Mouse (Mus musculus): Measurements from ENCODE around the gene Cap1. TPM values are rescaled to one million over a fixed set of nuclear protein-coding genes. Genes with fewer than 3 reads are reported as not detected.
A peak's percentile ranks its signal among the peaks of the same experiment; 100 is the strongest.

The Cap1 gene
- polyA plus RNA-seq, 1 experiment from 2014 or later = 678 TPM

- peak overlapping the region; percentile 96; the same call in 1 of the 2 replicates for H3K27ac ChIP-seq
- 82% methylated on average over 4 of the region's 4 CpGs for WGBS (ENCODE audit: missing documents)
- H3K79me2 ChIP-seq (ENCODE audit: inconsistent target) = peaks cover 98% of the 10 kb centered on the region
- peaks cover 19% of the 10 kb centered on the region; the same call in 1 of the 2 replicates for H3K36me3 ChIP-seq (ENCODE audit: inconsistent target)
- H3K4me3 ChIP-seq (ENCODE audit: inconsistent target) = no peak overlapping the region
These were observed 12.3 kb downstream of the Cap1 start for GRCm38 (mm10) chr4:122873512-122873911.

GRCm38 (mm10) chr4:122873003-122873402, 12.9 kb downstream of the Cap1 start:
- H3K4me3 ChIP-seq (ENCODE audit: inconsistent target) = no peak overlapping the region
- H3K36me3 ChIP-seq (ENCODE audit: inconsistent target) = peaks cover 19% of the 10 kb centered on the region; the same call in 1 of the 2 replicates
- 32% methylated on average over 5 of the region's 5 CpGs for WGBS (ENCODE audit: missing documents)
- peak overlapping the region; percentile 96 for H3K27ac ChIP-seq
- H3K79me2 ChIP-seq (ENCODE audit: inconsistent target) = peaks cover 98% of the 10 kb centered on the region

GRCm38 (mm10) chr4:122871989-122872388, 13.9 kb downstream of the Cap1 start:
- Histone ChIP-seq H3K27ac (peak overlapping the region; percentile 96), H3K79me2 (ENCODE audit: inconsistent target) (peaks cover 98% of the 10 kb centered on the region), H3K36me3 (ENCODE audit: inconsistent target) (peaks cover 24% of the 10 kb centered on the region), H3K4me3 (ENCODE audit: inconsistent target) (no peak overlapping the region)
- WGBS (ENCODE audit: missing documents) = 11% methylated on average over 2 of the region's 2 CpGs

GRCm38 (mm10) chr4:122871269-122871668, 14.6 kb downstream of the Cap1 start:
- peaks cover 28% of the 10 kb centered on the region for H3K36me3 ChIP-seq (ENCODE audit: inconsistent target)
- WGBS (ENCODE audit: missing documents) = 80% methylated on average over 10 of the region's 11 CpGs
- H3K4me3 ChIP-seq (ENCODE audit: inconsistent target) = no peak overlapping the region
- H3K79me2 ChIP-seq (ENCODE audit: inconsistent target) = peaks cover 98% of the 10 kb centered on the region
- peak overlapping the region; percentile 96 for H3K27ac ChIP-seq

GRCm38 (mm10) chr4:122870741-122871140, 15.1 kb downstream of the Cap1 start:
- H3K79me2 ChIP-seq (ENCODE audit: inconsistent target) = peaks cover 98% of the 10 kb centered on the region
- H3K4me3 ChIP-seq (ENCODE audit: inconsistent target) = no peak overlapping the region
- H3K36me3 ChIP-seq (ENCODE audit: inconsistent target) = peaks cover 34% of the 10 kb centered on the region
- 70% methylated on average over 5 of the region's 5 CpGs for WGBS (ENCODE audit: missing documents)
- peak overlapping the region; percentile 96 for H3K27ac ChIP-seq

DNA sequence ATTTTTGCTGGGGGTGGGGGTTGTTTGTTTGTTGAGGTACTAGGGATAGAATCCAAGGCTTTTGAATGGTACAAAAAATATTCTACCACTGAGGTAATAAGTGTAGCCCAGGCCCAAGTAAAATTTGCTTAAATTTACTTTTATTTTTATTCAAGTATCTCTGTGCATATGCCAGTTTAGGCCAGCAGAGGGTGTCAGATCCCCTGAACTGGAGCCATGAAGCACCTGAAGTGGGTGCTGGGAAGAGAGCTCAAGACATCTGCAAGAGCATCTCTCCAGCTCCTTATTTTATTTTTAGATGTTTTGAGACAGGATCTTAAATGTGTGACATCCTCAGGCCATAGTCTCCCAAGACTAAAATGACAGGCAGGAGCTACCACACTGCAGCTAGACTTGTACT, 15.8 kb downstream of the Cap1 start:
- Histone ChIP-seq H3K4me3 (ENCODE audit: inconsistent target) (no peak overlapping the region), H3K27ac (peak overlapping the region; percentile 96), H3K79me2 (ENCODE audit: inconsistent target) (peaks cover 98% of the 10 kb centered on the region), H3K36me3 (ENCODE audit: inconsistent target) (peaks cover 41% of the 10 kb centered on the region)

DNA sequence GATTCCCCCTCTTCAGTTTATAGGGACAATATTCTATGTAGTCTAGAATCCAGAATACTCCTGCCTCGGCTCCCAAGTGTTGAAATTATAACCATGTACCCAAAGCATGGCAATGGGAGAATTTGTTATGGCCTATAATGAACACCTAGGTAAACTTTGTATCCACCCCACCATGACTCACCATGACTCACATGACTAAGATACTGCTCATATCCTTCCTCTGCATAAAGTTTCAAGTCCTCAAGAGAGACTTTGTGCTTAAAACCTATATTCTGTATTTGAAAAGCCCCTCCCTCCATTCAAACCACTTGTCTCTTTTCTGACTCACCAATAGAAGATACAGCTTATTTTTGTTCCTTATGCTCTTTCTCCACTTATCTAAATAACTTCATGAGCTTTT, 17.8 kb downstream of the Cap1 start:
- Histone ChIP-seq H3K4me3 (ENCODE audit: inconsistent target) (no peak overlapping the region), H3K36me3 (ENCODE audit: inconsistent target) (peaks cover 61% of the 10 kb centered on the region), H3K79me2 (ENCODE audit: inconsistent target) (peaks cover 98% of the 10 kb centered on the region), H3K27ac (peak overlapping the region; percentile 96)
- 77% methylated on average over 1 of the region's 1 CpGs for WGBS (ENCODE audit: missing documents)

GRCm38 (mm10) chr4:122861836-122862235, 24.0 kb downstream of the Cap1 start:
- Histone ChIP-seq H3K4me3 (ENCODE audit: inconsistent target) (no peak overlapping the region), H3K27ac (no peak overlapping the region), H3K36me3 (ENCODE audit: inconsistent target) (peaks cover 74% of the 10 kb centered on the region), H3K79me2 (ENCODE audit: inconsistent target) (peaks cover 57% of the 10 kb centered on the region)
- 91% methylated on average over 4 of the region's 4 CpGs for WGBS (ENCODE audit: missing documents)

GRCm38 (mm10) chr4:122859096-122859674, 26.7 kb downstream of the Cap1 start:
- 50% methylated on average over 6 of the region's 6 CpGs for WGBS (ENCODE audit: missing documents)
- Histone ChIP-seq H3K27ac (peak overlapping the region; percentile 12; the same call in 1 of the 2 replicates), H3K79me2 (ENCODE audit: inconsistent target) (peaks cover 30% of the 10 kb centered on the region), H3K36me3 (ENCODE audit: inconsistent target) (peaks cover 58% of the 10 kb centered on the region), H3K4me3 (ENCODE audit: inconsistent target) (no peak overlapping the region)

GRCm38 (mm10) chr4:122857909-122858308, 27.9 kb downstream of the Cap1 start:
- H3K36me3 ChIP-seq (ENCODE audit: inconsistent target) = peaks cover 45% of the 10 kb centered on the region
- 69% methylated on average over 2 of the region's 2 CpGs for WGBS (ENCODE audit: missing documents)
- peaks cover 18% of the 10 kb centered on the region for H3K79me2 ChIP-seq (ENCODE audit: inconsistent target)
- H3K4me3 ChIP-seq (ENCODE audit: inconsistent target) = no peak overlapping the region
- no peak overlapping the region for H3K27ac ChIP-seq

DNA sequence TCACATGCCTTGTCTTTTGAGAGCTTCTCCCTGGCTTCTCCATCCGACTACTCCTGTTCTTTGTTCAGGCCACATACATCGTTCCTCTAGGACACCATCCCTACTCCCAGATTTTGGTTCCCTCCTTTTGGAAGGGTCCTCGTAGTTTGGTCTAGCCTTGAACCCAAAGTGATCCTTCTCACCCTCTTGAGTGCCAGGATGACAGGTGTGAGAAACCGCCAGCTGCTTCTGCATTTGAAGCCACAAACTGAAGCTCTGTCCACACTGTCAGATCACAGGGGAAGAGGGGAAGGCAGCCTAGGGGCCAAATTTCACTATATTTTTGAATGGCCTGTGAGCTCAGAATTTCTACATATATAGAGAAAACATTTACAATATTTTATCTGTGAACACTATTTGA, 31.1 kb downstream of the Cap1 start:
- H3K27ac ChIP-seq = peak overlapping the region; percentile 61; the same call in 1 of the 2 replicates
- H3K79me2 ChIP-seq (ENCODE audit: inconsistent target) = no peaks in the 10 kb centered on the region; the same call in 1 of the 2 replicates
- peaks cover 44% of the 10 kb centered on the region; the same call in 1 of the 2 replicates for H3K36me3 ChIP-seq (ENCODE audit: inconsistent target)
- WGBS (ENCODE audit: missing documents) = 86% methylated on average over 4 of the region's 4 CpGs
- H3K4me3 ChIP-seq (ENCODE audit: inconsistent target) = no peak overlapping the region

DNA sequence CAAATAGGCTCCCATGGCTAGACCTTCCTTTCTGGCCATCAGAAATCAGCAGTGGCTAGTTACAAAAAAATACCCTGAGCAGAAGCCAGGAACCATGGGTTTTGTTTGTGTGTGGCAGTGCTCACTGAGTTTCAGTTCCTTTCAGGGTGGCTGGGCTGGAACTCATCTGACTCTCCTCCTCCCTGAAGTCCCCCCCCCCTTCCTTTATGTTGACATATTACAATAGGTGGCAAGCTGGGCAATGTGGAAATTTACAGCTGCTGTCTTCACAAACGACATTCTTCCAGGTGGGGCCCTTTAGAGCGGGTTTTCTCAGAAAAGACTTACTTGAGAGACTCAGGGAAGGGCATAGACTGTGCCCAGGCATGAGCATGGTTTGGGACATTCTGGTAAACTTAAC, 32.2 kb downstream of the Cap1 start:
- H3K36me3 ChIP-seq (ENCODE audit: inconsistent target) = peaks cover 38% of the 10 kb centered on the region; the same call in 1 of the 2 replicates
- no peak overlapping the region for H3K4me3 ChIP-seq (ENCODE audit: inconsistent target)
- WGBS (ENCODE audit: missing documents) = 0% methylated on average over 2 of the region's 2 CpGs
- H3K27ac ChIP-seq = peak overlapping the region; percentile 61
- H3K79me2 ChIP-seq (ENCODE audit: inconsistent target) = no peaks in the 10 kb centered on the region; the same call in 1 of the 2 replicates

DNA sequence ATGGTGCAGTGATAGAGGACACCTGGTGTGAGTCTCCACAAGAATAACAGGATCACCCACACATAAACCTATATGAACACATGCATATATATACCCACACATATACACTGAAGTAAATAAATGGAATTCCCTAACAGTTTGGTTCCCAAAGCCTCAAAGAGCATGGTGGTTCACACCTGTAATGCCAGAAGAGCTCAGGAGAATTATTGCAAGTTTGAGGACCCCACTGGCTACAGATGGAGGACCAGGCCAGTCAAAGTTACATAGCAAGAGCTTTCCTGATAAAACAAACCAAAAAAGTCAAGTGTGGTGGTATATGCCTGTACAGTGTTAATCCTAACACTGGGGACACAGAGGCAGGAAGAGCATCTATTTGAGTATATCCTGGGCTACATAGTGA, 34.3 kb downstream of the Cap1 start:
- no peak overlapping the region for H3K4me3 ChIP-seq (ENCODE audit: inconsistent target)
- peaks cover 25% of the 10 kb centered on the region; the same call in 1 of the 2 replicates for H3K36me3 ChIP-seq (ENCODE audit: inconsistent target)
- no peak overlapping the region for H3K27ac ChIP-seq
- H3K79me2 ChIP-seq (ENCODE audit: inconsistent target) = no peaks in the 10 kb centered on the region; the same call in 1 of the 2 replicates

DNA sequence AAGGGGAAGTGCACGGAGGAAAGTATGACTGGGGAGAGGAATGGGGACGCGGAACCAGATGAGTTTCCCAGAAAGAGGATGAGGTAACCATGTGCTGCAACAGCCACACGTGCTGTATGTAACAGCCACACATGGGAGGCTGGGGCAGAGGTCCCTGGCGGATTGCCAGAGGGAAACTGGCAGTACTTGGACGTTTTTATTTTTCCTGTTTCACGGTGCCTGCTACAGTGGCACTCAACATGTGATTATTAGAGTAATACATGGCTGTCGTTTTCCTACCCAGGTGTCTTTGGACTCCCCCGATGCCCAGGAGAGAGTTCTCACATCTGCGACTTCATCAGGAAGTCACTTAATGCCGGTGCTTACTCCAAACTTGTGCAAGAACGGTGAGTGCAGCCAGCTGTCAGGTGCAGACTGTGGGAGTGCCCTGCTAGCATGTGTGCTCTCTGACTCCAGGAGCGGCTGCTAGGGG, 37.7 kb downstream of the Cap1 start:
- Histone ChIP-seq H3K36me3 (ENCODE audit: inconsistent target) (peaks cover 41% of the 10 kb centered on the region), H3K27ac (peak overlapping the region; percentile 49), H3K79me2 (ENCODE audit: inconsistent target) (peaks cover 13% of the 10 kb centered on the region), H3K4me3 (ENCODE audit: inconsistent target) (no peak overlapping the region)
- WGBS (ENCODE audit: missing documents) = 7% methylated on average over 13 of the region's 13 CpGs

DNA sequence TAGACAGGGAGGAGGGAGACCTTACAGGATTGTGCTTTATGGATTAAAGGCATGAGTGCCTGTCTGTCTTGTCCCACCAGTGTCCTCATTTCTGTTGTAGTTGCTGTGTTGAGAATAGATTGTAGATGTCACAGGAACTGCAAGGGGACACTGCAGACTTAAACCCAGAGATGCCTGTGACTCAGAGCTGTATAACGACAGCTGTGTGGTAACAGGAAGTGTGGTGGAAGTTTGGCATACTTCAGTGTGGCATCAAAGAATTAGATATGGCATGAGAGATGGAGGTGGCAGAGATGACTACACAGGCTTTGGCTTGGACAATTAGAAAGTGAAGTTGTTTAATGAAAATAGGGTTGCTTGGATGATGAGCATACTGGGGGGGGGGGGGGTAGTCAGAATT, 47.4 kb downstream of the Cap1 start:
- H3K4me3 ChIP-seq (ENCODE audit: inconsistent target) = no peak overlapping the region
- H3K27ac ChIP-seq = peak overlapping the region; percentile 41
- H3K36me3 ChIP-seq (ENCODE audit: inconsistent target) = peaks cover 25% of the 10 kb centered on the region; the same call in 1 of the 2 replicates
- 0% methylated on average over 1 of the region's 1 CpGs for WGBS (ENCODE audit: missing documents)
- peaks cover 74% of the 10 kb centered on the region for H3K79me2 ChIP-seq (ENCODE audit: inconsistent target)
